Mouse (Mus musculus) C2C12 (cell line): ENCODE data around the gene Mfap1b.

Experiments
- CTCF ChIP-seq: IDR thresholded peaks from one replicate; pipeline ENCODE4 v1.5.1; 2011; ENCODE audit not compliant: control insufficient read depth, insufficient read depth, insufficient read length
- MAX ChIP-seq: IDR thresholded peaks from one replicate; pipeline ENCODE4 v1.6.1; 2011; ENCODE audit warnings: mild to moderate bottlenecking, control low read depth
- MYOD1 ChIP-seq: IDR thresholded peaks from one replicate; pipeline ENCODE4 v1.6.1; 2011; ENCODE audit warnings: low read depth; ENCODE audit not compliant: control insufficient read depth, insufficient read length

- TF ChIP-seq MYOD1, result no peak
- TF ChIP-seq CTCF, result no peak
- TF ChIP-seq MAX, result no peak
Measured at GRCm38 (mm10) chr2:121425890-121426289, 48.0 kb downstream of the Mfap1b start.
